Mouse (Mus musculus): ENCODE measurements around the gene Rps2. TPM values are rescaled to one million over a fixed set of nuclear protein-coding genes. Genes with fewer than 3 reads are reported as not detected.

Rps2 gene
- polyA plus RNA-seq, 1 experiment from 2014 or later: 856 TPM

DNA sequence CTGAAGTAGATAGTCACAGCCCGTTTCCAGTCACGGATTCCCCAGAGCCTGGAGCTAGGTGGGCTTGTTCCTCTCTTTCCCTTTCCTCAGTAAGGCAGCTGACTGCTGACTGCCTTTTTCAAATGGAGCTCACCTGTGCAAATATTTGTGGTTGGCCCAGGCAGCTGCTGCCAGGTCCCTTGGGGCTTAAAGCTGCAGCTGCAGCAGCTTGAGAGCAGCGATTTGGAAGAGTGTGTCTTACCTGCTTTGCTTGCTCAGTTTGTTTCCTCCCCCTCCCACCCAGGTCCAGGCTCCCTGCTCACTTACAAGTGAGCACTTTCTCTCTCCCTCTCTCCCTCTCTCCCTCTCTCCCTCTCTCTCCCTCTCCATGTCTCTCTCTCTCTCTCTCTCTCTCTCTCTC lies 51.2 kb downstream of the Rps2 start:
- peaks cover 4% of the 10 kb centered on the region; the same call in 1 of the 2 replicates for H3K9me3 ChIP-seq (ENCODE audit: low read length)
- no peak for TF ChIP-seq EP300 (IDR thresholded peaks at IDR 0.05; ENCODE audit: low read depth)
- no peak for TF ChIP-seq CTCF (IDR thresholded peaks at IDR 0.05; ENCODE audit: low read depth)
- no peak for ATAC-seq
- H3K36me3 ChIP-seq (replicated peaks; ENCODE audit: insufficient read depth, low read length): no peaks in the 10 kb centered on the region
- 29% methylated on average over 3 of the region's 3 CpGs for WGBS (ENCODE audit: insufficient replicate concordance)
- no peak overlapping the region for H3K4me2 ChIP-seq (ENCODE audit: low read depth, low read length)
- no peak overlapping the region for H3K4me3 ChIP-seq (ENCODE audit: low read depth, low read length)
- peaks cover 12% of the 10 kb centered on the region; the same call in 1 of the 2 replicates for H3K27me3 ChIP-seq (ENCODE audit: insufficient read depth, low read length)
- no peak overlapping the region for H3K9ac ChIP-seq (replicated peaks)
- DNase-seq: no peak
- H3K4me1 ChIP-seq (ENCODE audit: insufficient read depth): no peaks in the 10 kb centered on the region
- H3K27ac ChIP-seq (ENCODE audit: low read depth): no peak overlapping the region

Other genes with a start within 250 kb of the Rps2 start
- 4.5 and 6.4 TPM in 2 replicates for gene E4f1, start 247.8 kb upstream of the Rps2 start, polyA plus RNA-seq (2015; fragmentation: Nextera tagmentation; extraction: Ambion mirVana)
- 35.6 and 40.9 TPM in 2 replicates for gene Pgp, start 247.7 kb upstream of the Rps2 start, polyA plus RNA-seq (2015; fragmentation: Nextera tagmentation; extraction: Ambion mirVana)
- gene Bricd5, start 244.2 kb upstream of the Rps2 start, polyA plus RNA-seq (2015; fragmentation: Nextera tagmentation; extraction: Ambion mirVana): not detected in 2 replicates
- 6.2 and 8.1 TPM in 2 replicates for gene Mlst8, start 239.0 kb upstream of the Rps2 start, polyA plus RNA-seq (2015; fragmentation: Nextera tagmentation; extraction: Ambion mirVana)
- gene Caskin1, start 229.5 kb upstream of the Rps2 start, polyA plus RNA-seq (2015; fragmentation: Nextera tagmentation; extraction: Ambion mirVana): not detected in 2 replicates
- gene Traf7, start 190.2 kb upstream of the Rps2 start, polyA plus RNA-seq (2015; fragmentation: Nextera tagmentation; extraction: Ambion mirVana): 14.1 and 17.2 TPM in 2 replicates
- 0.45 and 0.81 TPM in 2 replicates for gene Rab26, start 183.9 kb upstream of the Rps2 start, polyA plus RNA-seq (2015; fragmentation: Nextera tagmentation; extraction: Ambion mirVana)
- 2.7 and 2.8 TPM in 2 replicates for gene Pkd1, start 168.3 kb upstream of the Rps2 start, polyA plus RNA-seq (2015; fragmentation: Nextera tagmentation; extraction: Ambion mirVana)
- 9.3 and 11.3 TPM in 2 replicates for gene Tsc2, start 85.5 kb upstream of the Rps2 start, polyA plus RNA-seq (2015; fragmentation: Nextera tagmentation; extraction: Ambion mirVana)
- gene Nthl1, start 85.4 kb upstream of the Rps2 start, polyA plus RNA-seq (2015; fragmentation: Nextera tagmentation; extraction: Ambion mirVana): 3.6 and 4.3 TPM in 2 replicates
- gene Slc9a3r2, start 67.8 kb upstream of the Rps2 start, polyA plus RNA-seq (2015; fragmentation: Nextera tagmentation; extraction: Ambion mirVana): 12.5 and 13.3 TPM in 2 replicates
- not detected in 2 replicates for gene Npw, start 59.7 kb upstream of the Rps2 start, polyA plus RNA-seq (2015; fragmentation: Nextera tagmentation; extraction: Ambion mirVana)
- gene Zfp598, start 48.4 kb upstream of the Rps2 start, polyA plus RNA-seq (2015; fragmentation: Nextera tagmentation; extraction: Ambion mirVana): 7.2 and 7.6 TPM in 2 replicates
- gene Syngr3, start 28.2 kb upstream of the Rps2 start, polyA plus RNA-seq (2015; fragmentation: Nextera tagmentation; extraction: Ambion mirVana): 0.11 TPM in 2 replicates
- 46.5 and 50.7 TPM in 2 replicates for gene Gfer, start 22.0 kb upstream of the Rps2 start, polyA plus RNA-seq (2015; fragmentation: Nextera tagmentation; extraction: Ambion mirVana)
- gene Noxo1, start 21.9 kb upstream of the Rps2 start, polyA plus RNA-seq (2015; fragmentation: Nextera tagmentation; extraction: Ambion mirVana): 0.51 and 0.58 TPM in 2 replicates
- 18.1 and 21.5 TPM in 2 replicates for gene Tbl3, start 10.5 kb upstream of the Rps2 start, polyA plus RNA-seq (2015; fragmentation: Nextera tagmentation; extraction: Ambion mirVana)
- gene Rnf151, start 53 bp upstream of the Rps2 start, polyA plus RNA-seq (2015; fragmentation: Nextera tagmentation; extraction: Ambion mirVana): not detected in 2 replicates
- 355 TPM in 2 replicates for gene Ndufb10, start 6.4 kb downstream of the Rps2 start, polyA plus RNA-seq (2015; fragmentation: Nextera tagmentation; extraction: Ambion mirVana)
- gene Rpl3l, start 9.7 kb downstream of the Rps2 start, polyA plus RNA-seq (2015; fragmentation: Nextera tagmentation; extraction: Ambion mirVana): 0.14 and 1.4 TPM in 2 replicates
- 116 and 119 TPM in 2 replicates for gene Msrb1, start 18.5 kb downstream of the Rps2 start, polyA plus RNA-seq (2015; fragmentation: Nextera tagmentation; extraction: Ambion mirVana)
- 0.20 and 0.64 TPM in 2 replicates for gene Hs3st6, start 34.9 kb downstream of the Rps2 start, polyA plus RNA-seq (2015; fragmentation: Nextera tagmentation; extraction: Ambion mirVana)
- 0.97 and 1.2 TPM in 2 replicates for gene Meiob, start 86.2 kb downstream of the Rps2 start, polyA plus RNA-seq (2015; fragmentation: Nextera tagmentation; extraction: Ambion mirVana)
- gene Hagh, start 122.0 kb downstream of the Rps2 start, polyA plus RNA-seq (2015; fragmentation: Nextera tagmentation; extraction: Ambion mirVana): 233 and 241 TPM in 2 replicates
- 84.9 and 90.0 TPM in 2 replicates for gene Fahd1, start 132.2 kb downstream of the Rps2 start, polyA plus RNA-seq (2015; fragmentation: Nextera tagmentation; extraction: Ambion mirVana)
- 28.0 and 32.4 TPM in 2 replicates for gene Igfals, start 147.9 kb downstream of the Rps2 start, polyA plus RNA-seq (2015; fragmentation: Nextera tagmentation; extraction: Ambion mirVana)
- 41.5 and 46.4 TPM in 2 replicates for gene Nubp2, start 168.2 kb downstream of the Rps2 start, polyA plus RNA-seq (2015; fragmentation: Nextera tagmentation; extraction: Ambion mirVana)
- gene Spsb3, start 168.5 kb downstream of the Rps2 start, polyA plus RNA-seq (2015; fragmentation: Nextera tagmentation; extraction: Ambion mirVana): 43.5 and 45.5 TPM in 2 replicates
- gene Eme2, start 177.0 kb downstream of the Rps2 start, polyA plus RNA-seq (2015; fragmentation: Nextera tagmentation; extraction: Ambion mirVana): 11.3 and 11.9 TPM in 2 replicates
- gene Mrps34, start 177.0 kb downstream of the Rps2 start, polyA plus RNA-seq (2015; fragmentation: Nextera tagmentation; extraction: Ambion mirVana): 99.6 and 101 TPM in 2 replicates
- gene Nme3, start 178.4 kb downstream of the Rps2 start, polyA plus RNA-seq (2015; fragmentation: Nextera tagmentation; extraction: Ambion mirVana): 37.1 and 37.8 TPM in 2 replicates
- 4.0 and 4.5 TPM in 2 replicates for gene Mapk8ip3, start 218.9 kb downstream of the Rps2 start, polyA plus RNA-seq (2015; fragmentation: Nextera tagmentation; extraction: Ambion mirVana)
- gene Jpt2, start 242.6 kb downstream of the Rps2 start, polyA plus RNA-seq (2015; fragmentation: Nextera tagmentation; extraction: Ambion mirVana): 22.4 and 25.1 TPM in 2 replicates

Data from liver, postnatal 0 days (tissue).